Mouse (Mus musculus) gastrocnemius, adult 8-10 months (tissue): ENCODE results near the gene Dffb. TPM values are rescaled to one million over a fixed set of nuclear protein-coding genes. Genes with fewer than 3 reads are reported as not detected.
A peak's percentile ranks its signal among the peaks of the same experiment; 100 is the strongest.
"Not testable (repeated sequence)": the region's sequence is repeated elsewhere in the genome, so short reads cannot be mapped to it uniquely, and the experiment has no call there.

Source experiments
- DNase-seq, 2 experiments: peaks; one replicate each; pipeline ENCODE4 v3.0.0; 2022; ENCODE audit warnings: low spot score in 2 of 2
- total RNA-seq, 4 experiments: library from RNA; stranded (reverse); gene quantifications; 2 replicates each; pipeline ENCODE4 v1.2.4; 2022

Gene Dffb
- total RNA-seq, 4 experiments from 2014 or later, result 0.83 to 2.2 (median 1.1) TPM

- DNase-seq, result no peak
These were observed 8.3 kb downstream of the Dffb start for GRCm38 (mm10) chr4:153966651-153967050.

DNA sequence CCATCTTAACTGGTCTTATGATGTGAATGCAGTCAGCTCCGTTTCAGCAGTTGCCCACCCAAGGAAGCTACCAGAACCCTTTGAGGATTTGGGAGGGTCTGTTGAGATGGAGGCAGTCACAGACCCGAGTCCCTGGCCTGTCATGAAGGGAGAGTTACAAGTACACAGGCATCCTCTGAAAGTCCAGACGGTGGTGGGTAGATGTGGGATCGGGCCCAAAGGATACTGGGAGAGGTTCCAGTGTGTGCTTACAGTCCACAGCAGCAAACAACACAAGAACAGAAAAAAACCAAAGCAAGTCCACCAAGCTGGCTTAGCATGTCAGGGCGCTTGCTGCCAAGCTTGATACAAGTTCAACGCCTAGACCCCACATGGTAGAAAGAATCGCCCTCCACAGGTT, 12.3 kb downstream of the Dffb start:
- DNase-seq, result no peak

GRCm38 (mm10) chr4:153957444-153958250, 17.3 kb downstream of the Dffb start:
- no peak for DNase-seq

GRCm38 (mm10) chr4:153956569-153957405, 18.1 kb downstream of the Dffb start, which contains the start of gene A430005L14Rik:
Gene A430005L14Rik (plus strand): TSS chr4:153957237.
- DNase-seq, result peak; percentile 94 to 96

DNA sequence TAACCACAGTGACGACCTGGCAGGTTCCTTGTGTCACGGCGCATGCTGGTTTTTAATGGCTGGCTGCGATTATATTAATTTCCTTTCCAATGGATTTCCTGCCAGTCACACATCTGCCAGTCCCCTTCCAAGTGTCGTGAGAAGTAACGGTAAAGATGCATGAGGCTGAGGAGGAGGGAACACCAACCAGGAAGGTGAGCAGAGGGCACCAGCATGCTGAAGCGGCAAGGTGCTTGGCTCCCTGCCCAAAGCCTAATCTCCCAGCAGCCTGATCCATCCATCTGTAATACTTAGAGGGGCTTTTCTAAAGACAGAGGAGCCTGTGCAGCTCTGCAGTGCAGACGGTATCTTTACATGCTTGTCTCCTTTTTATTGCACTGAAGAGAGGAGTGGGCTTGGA, 19.3 kb downstream of the Dffb start:
- no peak for DNase-seq

DNA sequence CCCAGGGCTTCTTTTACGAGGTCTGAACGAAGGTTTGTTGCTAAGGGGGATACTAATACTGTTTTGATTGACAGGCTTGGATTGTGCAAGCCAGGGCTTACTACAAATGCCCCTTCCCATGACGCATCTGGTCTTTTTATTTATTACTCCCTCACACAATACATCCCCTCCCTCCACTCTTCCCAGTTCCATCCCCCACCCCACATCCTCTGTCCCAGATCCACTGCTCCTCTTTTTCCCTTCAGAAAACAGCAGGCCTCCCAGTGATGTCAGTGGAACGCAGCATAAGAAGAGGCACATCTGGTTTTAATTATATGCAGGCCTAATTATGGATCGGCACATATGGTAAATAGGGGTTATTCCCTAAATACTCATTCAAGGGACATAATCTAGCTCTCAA, 23.2 kb downstream of the Dffb start:
- DNase-seq, result no peak

DNA sequence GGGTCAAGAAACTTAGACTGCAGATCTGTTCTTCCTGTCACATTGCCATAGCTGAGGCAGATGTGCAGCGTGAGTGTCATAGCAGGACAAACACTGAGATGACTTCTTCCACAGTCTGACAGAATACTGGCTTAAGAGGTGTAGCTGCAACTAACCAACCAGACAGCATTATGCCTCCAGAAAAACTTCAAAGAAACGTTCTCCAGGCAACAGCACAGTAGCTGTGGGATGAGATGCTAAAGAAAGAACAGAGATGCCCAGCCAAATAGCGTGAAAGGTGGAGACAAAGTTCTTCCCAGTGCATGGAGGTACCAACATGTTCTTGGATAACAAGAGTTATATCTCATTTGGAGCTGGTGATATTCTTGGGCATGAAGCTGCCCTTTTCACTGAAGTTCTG, 23.8 kb downstream of the Dffb start:
- no peak for DNase-seq

GRCm38 (mm10) chr4:153950372-153950771, 24.6 kb downstream of the Dffb start:
- no peak for DNase-seq

GRCm38 (mm10) chr4:153945741-153946140, 29.2 kb downstream of the Dffb start:
- no peak for DNase-seq

- DNase-seq, result no peak
These were observed 30.7 kb downstream of the Dffb start for GRCm38 (mm10) chr4:153944261-153944660.

- DNase-seq, result no peak
These were observed 31.7 kb downstream of the Dffb start for GRCm38 (mm10) chr4:153943243-153943642.

DNA sequence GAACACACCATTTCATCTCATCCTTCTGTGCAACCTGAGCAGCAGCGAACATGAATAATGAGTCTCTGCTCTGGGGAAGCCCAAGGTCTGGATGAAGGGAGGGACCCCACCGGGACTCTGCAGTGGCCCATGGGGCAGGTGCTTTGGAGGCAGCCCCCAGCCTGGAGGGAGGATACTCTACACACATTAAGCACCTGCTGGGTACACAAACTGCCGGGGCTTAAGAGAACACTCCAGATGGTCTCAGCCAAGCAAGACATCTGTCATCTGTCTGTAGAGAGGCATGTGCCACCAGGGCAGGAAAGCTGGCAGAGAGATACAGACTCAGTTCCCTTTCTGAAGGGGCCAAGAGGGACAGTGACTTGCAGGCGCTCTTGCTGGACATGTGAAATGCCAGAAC, 45.0 kb downstream of the Dffb start:
- DNase-seq, result no peak

- DNase-seq, result no peak
These were observed 45.5 kb downstream of the Dffb start for GRCm38 (mm10) chr4:153929425-153929824.

GRCm38 (mm10) chr4:153928772-153929299, 46.1 kb downstream of the Dffb start:
- DNase-seq, result no peak

GRCm38 (mm10) chr4:153922090-153922489, 52.8 kb downstream of the Dffb start:
- not testable (repeated sequence) for DNase-seq

GRCm38 (mm10) chr4:153920517-153921233, 54.3 kb downstream of the Dffb start:
- no peak for DNase-seq

GRCm38 (mm10) chr4:153917773-153918500, 57.0 kb downstream of the Dffb start:
- DNase-seq, result no peak
